In the genomic region with DNA sequence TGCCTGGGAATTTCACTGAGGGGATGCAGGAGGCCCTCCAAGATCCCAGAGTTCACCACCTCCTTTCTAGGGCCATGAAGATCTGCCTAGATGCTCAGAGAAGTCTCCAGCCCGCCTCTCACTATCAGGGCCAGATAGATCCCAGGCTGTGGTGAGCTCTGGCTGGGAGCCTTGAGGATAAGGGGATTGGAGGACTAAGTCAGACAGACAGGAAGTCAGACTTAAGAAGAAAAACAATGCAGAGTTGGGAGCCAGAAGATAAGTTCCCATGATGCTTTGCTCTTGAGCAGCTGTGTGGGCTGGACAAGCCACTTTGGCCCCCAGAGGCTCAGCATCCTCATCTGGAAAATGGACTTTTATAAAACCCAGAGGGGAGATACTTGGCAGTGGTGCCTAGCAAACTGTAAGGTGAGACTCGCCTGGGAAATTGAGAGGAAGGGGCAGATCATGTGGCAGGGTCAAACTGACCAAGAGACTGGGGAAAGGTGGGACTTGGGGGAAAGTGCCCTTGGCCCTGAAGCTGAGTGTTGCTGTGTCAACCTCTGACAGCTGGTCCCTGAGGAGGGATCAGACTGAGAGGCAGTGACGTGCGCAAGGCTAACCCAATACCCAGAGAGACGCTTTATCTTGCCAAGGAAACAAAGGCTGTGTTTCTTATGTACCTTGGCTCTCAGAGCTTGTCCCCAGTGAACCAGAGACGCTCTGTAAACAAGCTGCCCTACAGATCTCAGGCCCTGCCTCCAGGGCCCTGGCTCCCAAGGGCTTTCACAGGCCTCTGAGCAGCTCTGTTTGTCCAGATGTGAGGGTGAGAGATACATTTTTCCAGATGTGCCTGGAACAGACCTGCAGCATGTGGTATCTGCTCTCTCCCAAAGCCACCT, we compare ENCODE assay signal across 9 mouse cellular contexts. TPM values are rescaled to one million over a fixed set of nuclear protein-coding genes. Genes with fewer than 3 reads are reported as not detected.
DNase-seq lines count a peak whose midpoint lies in the region; ATAC-seq and TF ChIP-seq lines count a peak whose summit lies in the region.
"Had no signal": no experiment of that assay in that cellular context is flagged by ENCODE, and none has a peak within 500 bp of the region (broad histone marks: within the 10 kb centered on the region; RNA-seq: fewer than 3 reads in every experiment).

No protein-coding gene starts in this region.

- no peaks in the 10 kb centered on the region; the same call in 1 of the 2 replicates for H3K4me1 ChIP-seq in bone marrow, adult 2 months (ENCODE audit: control insufficient read depth, insufficient read depth, low read length)
- H3K4me1 ChIP-seq in heart, embryonic 16.5 days (ENCODE audit: control insufficient read depth, insufficient read depth, low read length): peaks cover 28% of the 10 kb centered on the region
- H3K4me1 ChIP-seq in lung, embryonic 15.5 days: peaks cover 45% of the 10 kb centered on the region

- 70% methylated on average over 6 of the region's 6 CpGs for WGBS in bone marrow, adult 2 months
- WGBS in heart, embryonic 16.5 days: 58% methylated on average over 6 of the region's 6 CpGs
- WGBS in lung, embryonic 15.5 days: 51% methylated on average over 6 of the region's 6 CpGs

- no peak overlapping the region for H3K4me3 ChIP-seq in bone marrow, adult 2 months (replicated peaks; ENCODE audit: control insufficient read depth, low read depth, low read length)
- no peak overlapping the region for H3K4me3 ChIP-seq in heart, embryonic 16.5 days (ENCODE audit: low read length)
- no peak overlapping the region for H3K4me3 ChIP-seq in lung, embryonic 15.5 days
- H3K4me3 ChIP-seq: embryonic facial prominence, embryonic 13.5 days had no signal

- H3K4me2 ChIP-seq in heart, embryonic 16.5 days (ENCODE audit: low read depth, low read length): peak overlapping the region; percentile 24
- peak overlapping the region; percentile 94 for H3K4me2 ChIP-seq in lung, embryonic 15.5 days
- H3K4me2 ChIP-seq: embryonic facial prominence, embryonic 13.5 days had no signal

- no peak for TF ChIP-seq CTCF in bone marrow, adult 2 months (IDR thresholded peaks at IDR 0.05; ENCODE audit: control insufficient read depth, insufficient read depth, low read length)

- no peaks in the 10 kb centered on the region for H3K9me3 ChIP-seq in heart, embryonic 16.5 days (replicated peaks; ENCODE audit: control insufficient read depth, low read length)
- H3K9me3 ChIP-seq in lung, embryonic 15.5 days: no peaks in the 10 kb centered on the region
- H3K9me3 ChIP-seq: embryonic facial prominence, embryonic 13.5 days had no signal

- ATAC-seq in heart, embryonic 16.5 days (replicated peaks; ENCODE audit: extremely low read depth, insufficient read depth, low FRiP score): peak; percentile 34; the same call in 1 of the 2 replicates
- ATAC-seq in lung, embryonic 15.5 days (ENCODE audit: borderline replicate concordance, extremely low read depth, low FRiP score, low TSS enrichment): peak; percentile 16; the same call in 1 of the 2 replicates

- TF ChIP-seq POLR2A in bone marrow, adult 2 months (IDR thresholded peaks at IDR 0.05; ENCODE audit: borderline replicate concordance, control insufficient read depth, low read depth, low read length): no peak

- no peaks in the 10 kb centered on the region for H3K36me3 ChIP-seq in heart, embryonic 16.5 days (ENCODE audit: control insufficient read depth, insufficient read depth)
- H3K36me3 ChIP-seq in lung, embryonic 15.5 days: no peaks in the 10 kb centered on the region
- H3K36me3 ChIP-seq: embryonic facial prominence, embryonic 13.5 days had no signal

- DNase-seq in MN1 (ENCODE audit: low spot score): peak; percentile 50
- no peak for DNase-seq in cerebellum, postnatal 36 days
- no peak for DNase-seq in spleen, postnatal 36 days (ENCODE audit: low spot score in 2 of 2)
- DNase-seq in frontal cortex, postnatal 36 days (ENCODE audit: low spot score in 2 of 2): no peak

- H3K9ac ChIP-seq in heart, embryonic 16.5 days (ENCODE audit: low read length): no peak overlapping the region
- H3K9ac ChIP-seq in lung, embryonic 15.5 days: no peak overlapping the region
- H3K9ac ChIP-seq: embryonic facial prominence, embryonic 13.5 days had no signal

- peaks cover 4% of the 10 kb centered on the region; the same call in 1 of the 2 replicates for H3K27me3 ChIP-seq in heart, embryonic 16.5 days (ENCODE audit: control insufficient read depth, insufficient read depth, low read length)
- peaks cover 60% of the 10 kb centered on the region for H3K27me3 ChIP-seq in lung, embryonic 15.5 days

- peak overlapping the region; percentile 4 for H3K27ac ChIP-seq in bone marrow, adult 2 months (ENCODE audit: control insufficient read depth, insufficient read depth, low read depth, low read length, poor library complexity)
- peak overlapping the region; percentile 75 for H3K27ac ChIP-seq in heart, embryonic 16.5 days (ENCODE audit: low read length)
- peak overlapping the region; percentile 57 for H3K27ac ChIP-seq in lung, embryonic 15.5 days
- H3K27ac ChIP-seq: embryonic facial prominence, embryonic 13.5 days; macrophage had no signal

RNA-seq across cellular contexts. Expression of a gene that starts 4.3 kb away (rescaled TPM):
- 0.77 and 0.84 TPM in 2 replicates for polyA plus RNA-seq in bone marrow, adult 2 months (2011; ENCODE audit: insufficient read depth, insufficient read length, low replicate concordance, missing spikeins)
- 13.2 and 13.9 TPM in 2 replicates for polyA plus RNA-seq in heart, embryonic 16.5 days (2015; fragmentation: Nextera tagmentation; extraction: Ambion mirVana)
- 30.0 TPM in 2 replicates for polyA plus RNA-seq in lung, embryonic 15.5 days (2015; fragmentation: Nextera tagmentation; extraction: Ambion mirVana)
- polyA plus RNA-seq: macrophage had no signal

RNA-seq across cellular contexts. Expression of a gene that starts 24.5 kb away (rescaled TPM):
- 147 and 150 TPM in 2 replicates for polyA plus RNA-seq in bone marrow, adult 2 months (2011; ENCODE audit: insufficient read depth, insufficient read length, low replicate concordance, missing spikeins)
- polyA plus RNA-seq in heart, embryonic 16.5 days (2015; fragmentation: Nextera tagmentation; extraction: Ambion mirVana): 55.0 and 60.5 TPM in 2 replicates
- 32.8 and 37.2 TPM in 2 replicates for polyA plus RNA-seq in lung, embryonic 15.5 days (2015; fragmentation: Nextera tagmentation; extraction: Ambion mirVana)

RNA-seq across cellular contexts. Expression of a gene that starts 36.3 kb away (rescaled TPM):
- polyA plus RNA-seq in bone marrow, adult 2 months (2011; ENCODE audit: insufficient read depth, insufficient read length, low replicate concordance, missing spikeins): not detected in 2 replicates
- 1.4 and 1.7 TPM in 2 replicates for polyA plus RNA-seq in heart, embryonic 16.5 days (2015; fragmentation: Nextera tagmentation; extraction: Ambion mirVana)
- polyA plus RNA-seq in lung, embryonic 15.5 days (2015; fragmentation: Nextera tagmentation; extraction: Ambion mirVana): not detected in 2 replicates
- polyA plus RNA-seq: embryonic facial prominence, embryonic 13.5 days; macrophage had no signal

RNA-seq across cellular contexts. Expression of a gene that starts 54.6 kb away (rescaled TPM):
- polyA plus RNA-seq in bone marrow, adult 2 months (2011; ENCODE audit: insufficient read depth, insufficient read length, low replicate concordance, missing spikeins): not detected in 2 replicates
- 0.33 and 0.84 TPM in 2 replicates for polyA plus RNA-seq in heart, embryonic 16.5 days (2015; fragmentation: Nextera tagmentation; extraction: Ambion mirVana)
- 0.28 and 0.37 TPM in 2 replicates for polyA plus RNA-seq in lung, embryonic 15.5 days (2015; fragmentation: Nextera tagmentation; extraction: Ambion mirVana)
- polyA plus RNA-seq: macrophage had no signal

Comparison
In these comparisons a context has a peak if more than half of its experiments do, and no peak if none do; other contexts are left out.
1. H3K27ac ChIP-seq: peak in every context shown above with its lines; median percentile 75 in heart, embryonic 16.5 days; 57 in lung, embryonic 15.5 days; 4 in bone marrow, adult 2 months.